Mouse (Mus musculus): ENCODE data around the gene Arf6. TPM values are rescaled to one million over a fixed set of nuclear protein-coding genes. Genes with fewer than 3 reads are reported as not detected.
"Not testable (repeated sequence)": the region's sequence is repeated elsewhere in the genome, so short reads cannot be mapped to it uniquely, and the experiment has no call there.

The Arf6 gene
- polyA plus RNA-seq, 1 experiment from 2014 or later, result 45.6 TPM

DNA sequence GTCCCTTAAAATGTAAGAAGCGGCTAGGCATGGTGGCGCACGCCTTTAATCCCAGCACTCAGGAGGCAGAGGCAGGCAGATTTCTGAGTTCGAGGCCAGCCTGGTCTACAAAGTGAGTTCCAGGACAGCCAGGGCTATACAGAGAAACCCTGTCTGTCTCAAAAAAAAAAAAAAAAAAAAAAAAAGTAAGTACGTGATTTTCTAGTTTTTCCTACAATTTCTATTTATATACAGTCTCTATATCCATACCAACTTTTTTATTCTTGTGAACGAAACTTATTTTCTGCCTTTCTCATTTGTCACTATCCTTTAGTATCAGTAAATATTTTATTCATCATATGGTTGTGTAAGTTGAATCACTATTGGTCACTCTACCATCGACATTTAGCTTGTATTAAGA is 8.8 kb upstream of the Arf6 start:
- H3K4me3 ChIP-seq; H3K36me3 ChIP-seq; DNase-seq (ENCODE audit: low spot score); H3K27ac ChIP-seq; H3K27me3 ChIP-seq (ENCODE audit: low read depth, poor library complexity, severe bottlenecking); H3K9me3 ChIP-seq (replicated peaks): not testable (repeated sequence)
- WGBS, result 97% methylated on average over 7 of the region's 7 CpGs
- peaks cover 16% of the 10 kb centered on the region for H3K4me1 ChIP-seq

DNA sequence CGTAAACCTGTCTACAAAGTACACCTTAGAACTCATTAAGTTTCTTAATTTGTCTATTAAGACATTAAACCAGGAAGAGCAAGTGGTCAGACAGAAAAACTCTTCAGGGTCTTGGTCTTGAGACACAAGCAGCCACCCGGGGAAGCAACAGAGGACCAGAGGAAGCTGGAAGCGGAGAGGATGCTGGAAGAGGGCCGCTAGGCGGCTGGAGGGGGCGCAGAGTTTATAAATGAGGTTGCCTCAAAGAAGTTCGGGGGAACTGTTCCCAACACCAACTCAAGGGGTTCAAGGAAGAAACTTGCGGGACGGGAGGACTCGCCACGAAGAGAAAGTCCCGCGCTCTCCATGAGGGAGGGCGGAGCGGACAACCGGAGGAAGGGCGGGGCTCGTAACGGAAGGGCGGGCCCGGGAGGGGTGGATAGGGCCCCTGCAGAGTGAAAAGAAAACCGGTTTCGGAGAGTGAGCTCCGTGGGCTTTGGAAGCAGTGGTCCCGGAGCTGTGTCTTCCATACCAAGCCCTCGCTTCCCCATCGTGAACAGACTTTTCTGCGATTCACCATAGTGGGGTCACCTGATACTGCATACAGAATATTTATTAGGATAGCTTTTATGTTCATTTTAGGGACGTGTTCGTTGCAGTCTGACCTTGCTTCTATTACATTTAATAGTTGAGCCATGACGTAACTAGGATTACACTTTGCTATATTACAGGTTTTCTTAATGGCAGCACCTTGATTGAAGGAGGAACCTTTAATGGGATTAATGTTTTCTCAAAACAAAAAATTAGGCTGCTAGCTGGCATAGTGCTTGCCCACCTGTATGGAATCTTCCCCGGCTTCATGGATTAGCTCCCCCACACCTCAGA is 7.8 kb upstream of the Arf6 start:
- Histone ChIP-seq H3K9me3 (replicated peaks) (no peaks in the 10 kb centered on the region), H3K27me3 (ENCODE audit: low read depth, poor library complexity, severe bottlenecking) (no peaks in the 10 kb centered on the region), H3K4me3 (peak overlapping the region; percentile 63), H3K4me1 (peaks cover 16% of the 10 kb centered on the region), H3K27ac (peak overlapping the region; percentile 93), H3K36me3 (no peaks in the 10 kb centered on the region)
- DNase-seq (ENCODE audit: low spot score), result peak; percentile 80
- WGBS, result 6% methylated on average over 32 of the region's 32 CpGs

DNA sequence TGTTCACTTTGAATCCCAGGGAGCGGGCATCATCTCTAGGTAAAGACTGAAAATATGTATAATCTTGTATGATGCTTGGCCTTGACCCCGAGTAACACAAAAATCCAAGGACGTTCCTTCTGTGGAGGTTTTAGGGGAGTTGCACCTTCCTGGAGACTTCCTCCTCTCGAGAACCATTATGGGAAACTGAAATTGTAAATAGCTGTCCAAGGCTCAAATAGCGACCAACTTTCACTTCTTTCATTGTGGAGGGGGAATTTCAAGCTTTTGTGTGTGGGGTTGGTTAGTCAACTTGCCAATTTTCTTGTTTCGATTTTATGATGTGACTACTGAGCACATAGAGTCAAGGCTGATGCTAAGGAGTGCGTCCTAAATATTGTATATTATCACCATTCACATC is 6.2 kb upstream of the Arf6 start:
- Histone ChIP-seq H3K9me3 (replicated peaks) (no peaks in the 10 kb centered on the region), H3K4me3 (no peak overlapping the region), H3K36me3 (no peaks in the 10 kb centered on the region), H3K27ac (no peak overlapping the region), H3K27me3 (ENCODE audit: low read depth, poor library complexity, severe bottlenecking) (no peaks in the 10 kb centered on the region), H3K4me1 (peaks cover 18% of the 10 kb centered on the region)
- 77% methylated on average over 7 of the region's 7 CpGs for WGBS
- DNase-seq (ENCODE audit: low spot score), result no peak

DNA sequence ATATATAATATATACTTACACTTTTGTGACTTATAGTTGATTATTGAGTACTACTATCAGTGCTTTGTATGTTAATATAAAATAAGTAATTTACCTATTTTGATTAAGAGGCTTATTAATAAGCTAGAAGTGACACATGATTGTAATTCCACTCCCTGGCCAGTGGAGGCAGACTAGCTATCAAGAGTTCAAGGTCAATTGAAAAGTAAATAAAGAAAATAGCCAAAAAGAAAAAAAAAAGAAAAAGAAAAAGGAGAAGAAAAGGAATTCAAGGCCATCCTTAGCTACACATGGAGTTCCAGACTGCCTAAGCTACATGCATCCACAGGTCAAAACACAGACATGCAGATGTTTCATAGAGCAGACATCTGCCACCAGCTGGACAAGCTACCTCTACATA is 5.5 kb upstream of the Arf6 start:
- Histone ChIP-seq H3K9me3 (replicated peaks) (no peaks in the 10 kb centered on the region), H3K27me3 (ENCODE audit: low read depth, poor library complexity, severe bottlenecking) (no peaks in the 10 kb centered on the region), H3K4me1 (peaks cover 20% of the 10 kb centered on the region), H3K36me3 (no peaks in the 10 kb centered on the region), H3K4me3 (no peak overlapping the region), H3K27ac (no peak overlapping the region)
- DNase-seq (ENCODE audit: low spot score), result no peak

DNA sequence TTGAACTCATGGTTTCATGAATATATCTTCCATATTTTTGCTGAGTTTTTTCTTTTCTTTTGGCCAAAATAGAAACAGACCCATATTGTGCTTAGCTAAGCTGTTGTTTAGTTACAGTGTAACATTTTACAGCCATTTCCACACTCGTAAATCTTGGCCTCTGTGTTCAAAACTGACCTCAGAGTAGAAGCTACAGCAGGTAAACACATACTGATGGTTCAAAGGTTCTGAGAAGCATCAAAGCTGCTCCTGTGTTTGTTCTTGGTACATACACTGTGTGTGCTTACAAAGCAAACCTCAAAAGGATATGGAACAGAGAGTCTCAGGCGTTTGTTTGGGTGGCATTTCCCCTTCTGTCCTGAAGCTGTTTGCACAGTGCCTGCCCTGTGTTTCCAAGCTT is 4.4 kb upstream of the Arf6 start:
- 76% methylated on average over 2 of the region's 2 CpGs for WGBS
- Histone ChIP-seq H3K4me3 (no peak overlapping the region), H3K9me3 (replicated peaks) (no peaks in the 10 kb centered on the region)

DNA sequence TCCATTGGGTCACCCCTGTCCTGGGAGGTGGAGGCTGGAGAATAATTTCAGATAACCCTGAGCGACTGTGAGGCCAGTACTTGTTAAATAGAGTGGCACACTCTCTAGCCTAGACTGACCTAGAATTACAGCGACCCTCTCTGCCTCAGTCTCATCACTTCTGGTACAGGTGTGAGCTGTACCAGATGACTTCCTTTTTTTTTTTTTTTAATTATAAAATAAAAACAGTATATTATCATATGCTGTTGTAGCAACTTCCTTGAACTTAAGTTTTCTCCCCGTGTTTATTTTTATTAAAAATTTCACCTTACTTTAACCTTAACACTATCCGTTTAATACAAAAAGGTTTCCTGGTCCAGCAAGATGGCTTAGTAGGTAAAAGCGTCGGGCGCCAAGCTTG is 1.0 kb upstream of the Arf6 start:
- H3K4me1 ChIP-seq, result peaks cover 17% of the 10 kb centered on the region
- 13% methylated on average over 7 of the region's 7 CpGs for WGBS

More for the DNA sequence above, 4.4 kb upstream of the Arf6 start:
- DNase-seq (ENCODE audit: low spot score), result no peak
- Histone ChIP-seq H3K27ac (no peak overlapping the region), H3K27me3 (ENCODE audit: low read depth, poor library complexity, severe bottlenecking) (no peaks in the 10 kb centered on the region), H3K36me3 (no peaks in the 10 kb centered on the region), H3K4me1 (peaks cover 13% of the 10 kb centered on the region)

DNA sequence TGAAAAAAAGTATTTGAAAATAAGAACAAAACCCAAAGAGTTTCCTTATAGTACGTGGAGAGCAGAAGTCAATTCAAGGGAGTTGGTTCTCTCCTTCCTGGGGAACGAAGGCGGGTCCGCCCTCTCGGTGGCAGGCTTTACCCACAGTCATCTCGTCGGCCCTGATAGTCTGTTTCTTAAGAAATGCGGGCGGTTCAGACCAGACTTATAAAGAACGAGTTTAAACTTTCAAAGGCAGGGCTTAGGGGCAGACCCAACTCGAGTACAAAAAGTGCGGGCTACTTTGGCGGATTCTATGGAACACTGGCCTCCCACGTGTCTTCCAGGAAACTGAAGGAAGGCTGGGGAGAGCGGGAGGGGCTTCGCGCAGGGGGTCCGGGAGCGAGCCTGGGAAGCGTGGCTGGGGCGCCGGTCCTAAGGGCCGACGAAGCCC is 513 bp upstream of the Arf6 start:
- peaks cover 17% of the 10 kb centered on the region for H3K4me1 ChIP-seq
- DNase-seq (ENCODE audit: low spot score), result no peak
- H3K27me3 ChIP-seq (ENCODE audit: low read depth, poor library complexity, severe bottlenecking), result no peaks in the 10 kb centered on the region
- peak overlapping the region; percentile 100 for H3K4me3 ChIP-seq
- H3K36me3 ChIP-seq, result peaks cover 33% of the 10 kb centered on the region
- H3K27ac ChIP-seq, result peak overlapping the region; percentile 97
- WGBS, result under 1% methylated on average over 24 of the region's 24 CpGs
- no peaks in the 10 kb centered on the region for H3K9me3 ChIP-seq (replicated peaks)

More for the DNA sequence above, 1.0 kb upstream of the Arf6 start:
- no peaks in the 10 kb centered on the region for H3K9me3 ChIP-seq (replicated peaks)
- H3K27me3 ChIP-seq (ENCODE audit: low read depth, poor library complexity, severe bottlenecking), result no peaks in the 10 kb centered on the region
- DNase-seq (ENCODE audit: low spot score), result no peak
- peaks cover 29% of the 10 kb centered on the region for H3K36me3 ChIP-seq
- H3K27ac ChIP-seq, result peak overlapping the region; percentile 97
- peak overlapping the region; percentile 100 for H3K4me3 ChIP-seq

DNA sequence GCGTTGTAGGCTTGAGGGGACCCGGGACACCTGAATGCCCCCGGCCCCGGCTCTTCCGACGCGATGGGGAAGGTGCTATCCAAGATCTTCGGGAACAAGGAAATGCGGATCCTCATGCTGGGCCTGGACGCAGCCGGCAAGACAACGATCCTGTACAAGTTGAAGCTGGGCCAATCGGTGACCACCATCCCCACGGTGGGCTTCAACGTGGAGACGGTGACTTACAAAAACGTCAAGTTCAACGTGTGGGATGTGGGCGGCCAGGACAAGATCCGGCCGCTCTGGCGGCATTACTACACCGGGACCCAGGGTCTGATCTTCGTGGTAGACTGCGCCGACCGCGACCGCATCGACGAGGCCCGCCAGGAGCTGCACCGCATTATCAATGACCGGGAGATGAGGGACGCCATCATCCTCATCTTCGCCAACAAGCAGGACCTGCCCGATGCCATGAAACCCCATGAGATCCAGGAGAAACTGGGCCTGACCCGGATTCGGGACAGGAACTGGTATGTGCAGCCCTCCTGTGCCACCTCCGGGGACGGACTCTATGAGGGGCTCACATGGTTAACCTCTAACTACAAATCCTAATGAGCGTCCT is 881 bp downstream of the Arf6 start:
- peak overlapping the region; percentile 100 for H3K4me3 ChIP-seq
- peak; percentile 58 for DNase-seq (ENCODE audit: low spot score)
- peaks cover 17% of the 10 kb centered on the region for H3K4me1 ChIP-seq
- H3K27me3 ChIP-seq (ENCODE audit: low read depth, poor library complexity, severe bottlenecking), result no peaks in the 10 kb centered on the region
- peak overlapping the region; percentile 97 for H3K27ac ChIP-seq
- no peaks in the 10 kb centered on the region for H3K9me3 ChIP-seq (replicated peaks)
- under 1% methylated on average over 42 of the region's 42 CpGs for WGBS
- H3K36me3 ChIP-seq, result peaks cover 39% of the 10 kb centered on the region

DNA sequence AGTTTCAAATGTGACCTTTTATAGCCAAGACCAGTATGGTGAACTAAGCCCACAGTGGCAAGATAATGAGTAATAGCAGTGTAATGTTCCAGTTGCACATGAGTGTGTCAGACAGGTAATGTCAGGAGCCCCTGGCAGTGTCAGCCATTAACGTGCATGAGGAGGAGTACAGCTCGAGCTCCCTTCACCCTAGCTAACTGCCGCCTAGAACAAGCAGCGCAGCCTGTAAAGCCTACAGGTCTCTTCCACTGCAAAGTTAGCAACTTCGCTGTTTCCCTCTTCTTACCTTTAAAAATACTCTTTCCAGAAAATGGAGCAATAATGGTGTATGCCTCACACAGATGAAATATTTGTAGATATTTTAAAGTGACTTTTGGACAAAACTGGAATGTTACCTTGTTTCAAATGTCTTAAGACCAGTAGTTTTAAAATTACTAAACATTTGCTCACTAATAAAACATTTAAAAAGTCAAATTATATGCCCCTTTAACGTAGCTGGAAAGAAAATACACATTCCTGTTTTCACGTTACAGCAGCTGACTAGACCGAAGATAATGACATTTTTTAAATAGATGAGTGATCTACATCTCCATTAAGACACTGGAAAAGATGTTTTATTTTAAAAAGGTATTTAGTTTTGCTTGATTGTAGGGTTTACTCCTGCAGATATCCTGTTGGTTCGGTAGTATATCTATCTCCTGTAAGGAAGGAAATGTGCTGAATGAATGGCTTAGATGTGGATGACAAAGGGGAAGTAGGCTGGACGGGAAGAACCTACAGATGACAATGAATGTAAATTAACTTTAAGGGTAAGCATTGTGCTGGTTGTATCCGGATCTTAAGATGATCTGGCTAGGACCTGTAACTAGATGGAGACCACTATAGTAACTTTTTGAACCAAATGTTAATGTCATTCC is 2.2 kb downstream of the Arf6 start:
- no peaks in the 10 kb centered on the region for H3K27me3 ChIP-seq (ENCODE audit: low read depth, poor library complexity, severe bottlenecking)
- H3K4me3 ChIP-seq, result peak overlapping the region; percentile 100
- H3K9me3 ChIP-seq (replicated peaks), result no peaks in the 10 kb centered on the region
- H3K27ac ChIP-seq, result no peak overlapping the region
- WGBS, result 65% methylated on average over 11 of the region's 11 CpGs
- no peak for DNase-seq (ENCODE audit: low spot score)
- peaks cover 50% of the 10 kb centered on the region for H3K36me3 ChIP-seq
- peaks cover 17% of the 10 kb centered on the region for H3K4me1 ChIP-seq

DNA sequence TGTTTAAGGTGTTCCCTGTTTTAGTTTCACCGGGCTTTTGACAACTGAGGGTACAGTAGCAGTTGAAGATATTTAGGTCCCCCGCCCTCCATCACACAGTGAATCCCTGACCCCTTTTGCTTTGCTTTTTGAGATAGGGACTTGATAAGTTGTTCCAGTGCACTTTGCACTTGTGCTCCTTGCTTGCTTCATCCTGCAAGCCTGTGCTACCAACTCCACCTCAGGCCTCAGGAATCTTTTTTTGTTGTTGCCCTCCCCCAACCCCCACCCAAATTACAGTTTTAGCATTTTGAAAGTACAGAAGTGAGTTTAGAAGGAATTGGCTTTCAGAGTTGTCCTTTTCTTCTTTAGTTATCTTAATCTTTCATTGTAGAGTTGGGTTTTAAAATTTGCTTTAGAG is 4.2 kb downstream of the Arf6 start:
- Histone ChIP-seq H3K4me3 (no peak overlapping the region), H3K27me3 (ENCODE audit: low read depth, poor library complexity, severe bottlenecking) (no peaks in the 10 kb centered on the region), H3K27ac (no peak overlapping the region), H3K36me3 (peaks cover 57% of the 10 kb centered on the region), H3K9me3 (replicated peaks) (no peaks in the 10 kb centered on the region), H3K4me1 (peaks cover 14% of the 10 kb centered on the region)
- DNase-seq (ENCODE audit: low spot score), result no peak
- WGBS, result 96% methylated on average over 2 of the region's 2 CpGs

DNA sequence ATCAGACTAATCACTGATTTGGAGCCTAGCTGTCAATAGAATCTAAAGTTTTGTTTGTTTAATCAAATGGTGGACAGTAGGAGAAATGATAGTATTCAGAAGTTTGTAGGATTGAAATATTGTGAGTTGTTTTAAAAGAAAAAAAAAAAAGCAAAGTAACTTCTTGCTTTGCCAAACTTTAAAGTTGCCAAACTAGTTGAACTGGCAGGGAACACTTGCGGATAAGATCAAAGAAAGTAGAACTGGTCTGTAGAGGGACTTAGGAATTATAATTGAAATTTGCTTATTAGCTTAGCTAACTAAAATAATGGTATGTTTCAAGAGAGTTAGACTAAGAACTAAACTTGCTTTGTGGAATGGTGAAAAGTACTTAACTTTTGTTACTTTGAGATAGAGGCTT is 5.2 kb downstream of the Arf6 start:
- Histone ChIP-seq H3K4me3 (no peak overlapping the region), H3K9me3 (replicated peaks) (no peaks in the 10 kb centered on the region), H3K4me1 (peaks cover 14% of the 10 kb centered on the region), H3K36me3 (peaks cover 57% of the 10 kb centered on the region), H3K27me3 (ENCODE audit: low read depth, poor library complexity, severe bottlenecking) (no peaks in the 10 kb centered on the region), H3K27ac (no peak overlapping the region)
- no peak for DNase-seq (ENCODE audit: low spot score)
- whole genome bisulfite sequencing, result 90% methylated on average over 1 of the region's 1 CpGs

DNA sequence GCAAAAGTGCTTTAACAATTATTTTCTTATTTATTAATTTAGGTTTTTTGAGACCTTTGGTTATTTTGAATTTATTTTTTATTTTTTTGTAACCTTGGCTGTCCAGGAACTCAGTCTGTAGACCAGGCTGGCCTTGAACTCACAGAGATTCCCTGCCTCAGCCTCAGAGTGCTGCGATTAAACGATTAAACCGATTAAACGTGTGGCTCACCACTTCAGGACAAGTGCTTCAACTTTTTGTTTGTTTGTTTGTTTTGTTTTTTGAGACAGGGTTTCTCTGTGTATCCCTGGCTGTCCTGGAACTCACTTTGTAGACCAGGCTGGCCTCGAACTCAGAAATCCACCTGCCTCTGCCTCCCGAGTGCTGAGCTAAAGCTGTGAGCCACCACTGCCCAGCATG is 5.7 kb downstream of the Arf6 start:
- H3K9me3 ChIP-seq (replicated peaks); H3K27me3 ChIP-seq (ENCODE audit: low read depth, poor library complexity, severe bottlenecking); H3K27ac ChIP-seq; H3K4me3 ChIP-seq: not testable (repeated sequence)
- WGBS, result 95% methylated on average over 6 of the region's 6 CpGs
- Histone ChIP-seq H3K4me1 (peaks cover 14% of the 10 kb centered on the region), H3K36me3 (peaks cover 57% of the 10 kb centered on the region)
- DNase-seq (ENCODE audit: low spot score), result peak; percentile 4
